Mouse (Mus musculus) kidney, embryonic 16.5 days (tissue): ENCODE measurements around the gene Fen1. TPM values are rescaled to one million over a fixed set of nuclear protein-coding genes. Genes with fewer than 3 reads are reported as not detected.

Source experiments
- ATAC-seq: fragments of 200-750 bp; cut with Nextera tagmentation; 2 replicates; pipeline ENCODE4 v1.8.0; 2017; ENCODE audit warnings: moderate TSS enrichment; ENCODE audit not compliant: low FRiP score, low TSS enrichment
- H3K27ac ChIP-seq: fragments of 300-500 bp; sonication (generic); 2 replicates; pipeline ENCODE4 v1.5.1; 2014; ENCODE audit warnings: low read length
- H3K27me3 ChIP-seq: fragments of 300-500 bp; sonication (generic); 2 replicates; pipeline ENCODE4 v1.6.1; 2014; ENCODE audit warnings: low read length, control low read depth, mixed read lengths; ENCODE audit not compliant: insufficient read depth
- H3K36me3 ChIP-seq: fragments of 300-500 bp; sonication (generic); 2 replicates; pipeline ENCODE4 v1.6.1; 2014; ENCODE audit warnings: low read length, control low read depth, mixed read lengths; ENCODE audit not compliant: insufficient read depth
- H3K4me1 ChIP-seq: fragments of 300-500 bp; sonication (generic); 2 replicates; pipeline ENCODE4 v1.6.1; 2014; ENCODE audit warnings: low read length, control low read depth, mixed read lengths; ENCODE audit not compliant: insufficient read depth
- H3K4me2 ChIP-seq: fragments of 300-500 bp; sonication (generic); replicated peaks from 2 replicates; pipeline ENCODE4 v1.6.1; 2014; ENCODE audit warnings: low read depth, low read length
- H3K4me3 ChIP-seq: fragments of 300-500 bp; sonication (generic); 2 replicates; pipeline ENCODE4 v1.5.1; 2014; ENCODE audit warnings: mild to moderate bottlenecking, low read length
- H3K9ac ChIP-seq: fragments of 300-500 bp; sonication (generic); replicated peaks from 2 replicates; pipeline ENCODE4 v1.6.1; 2014; ENCODE audit warnings: low read length
- H3K9me3 ChIP-seq: fragments of 300-500 bp; sonication (generic); 2 replicates; pipeline ENCODE4 v1.6.1; 2016; ENCODE audit warnings: low read length, control low read depth
- WGBS: fragments of 180-500 bp; shearing (Covaris S2); extraction: QIAGEN DNeasy Blood & Tissue Kit; methylation state at CpG from one replicate; pipeline ENCODE4 v1.1.7; 2014; 5-methylcytosine and 5-hydroxymethylcytosine counted together
- polyA plus RNA-seq: library from polyadenylated mRNA; unstranded; fragments of >200 nt; fragmentation: Nextera tagmentation; extraction: Ambion mirVana; gene quantifications from 2 replicates; pipeline ENCODE4 v1.2.1, GENCODE M21; 2015

Gene Fen1
- polyA plus RNA-seq, 1 experiment from 2014 or later: 103 TPM

- H3K9ac ChIP-seq: no peak overlapping the region
- H3K27me3 ChIP-seq: no peaks in the 10 kb centered on the region
- no peak overlapping the region for H3K4me2 ChIP-seq
- WGBS: 65% methylated on average over 6 of the region's 6 CpGs
- H3K4me3 ChIP-seq: no peak overlapping the region
- no peaks in the 10 kb centered on the region for H3K9me3 ChIP-seq
- peaks cover 17% of the 10 kb centered on the region for H3K4me1 ChIP-seq
- no peaks in the 10 kb centered on the region for H3K36me3 ChIP-seq
- ATAC-seq: no peak
- no peak overlapping the region for H3K27ac ChIP-seq
These were observed 15.6 kb upstream of the Fen1 start for GRCm38 (mm10) chr19:10219593-10219992.

- Histone ChIP-seq H3K4me2 (no peak overlapping the region), H3K4me3 (no peak overlapping the region), H3K4me1 (peaks cover 13% of the 10 kb centered on the region), H3K36me3 (no peaks in the 10 kb centered on the region), H3K9me3 (no peaks in the 10 kb centered on the region), H3K27ac (no peak overlapping the region), H3K27me3 (no peaks in the 10 kb centered on the region), H3K9ac (no peak overlapping the region)
- 42% methylated on average over 3 of the region's 3 CpGs for WGBS
- no peak for ATAC-seq
These were observed 15.1 kb upstream of the Fen1 start for GRCm38 (mm10) chr19:10219108-10219507.

- WGBS: 61% methylated on average over 8 of the region's 8 CpGs
- H3K9ac ChIP-seq: no peak overlapping the region
- no peaks in the 10 kb centered on the region for H3K4me1 ChIP-seq
- no peaks in the 10 kb centered on the region for H3K27me3 ChIP-seq
- peaks cover 9% of the 10 kb centered on the region for H3K36me3 ChIP-seq
- H3K9me3 ChIP-seq: no peaks in the 10 kb centered on the region
- H3K27ac ChIP-seq: no peak overlapping the region
- no peak overlapping the region for H3K4me3 ChIP-seq
- H3K4me2 ChIP-seq: no peak overlapping the region
- no peak for ATAC-seq
These were observed 12.1 kb upstream of the Fen1 start for GRCm38 (mm10) chr19:10216101-10216500.

- Histone ChIP-seq H3K27me3 (no peaks in the 10 kb centered on the region), H3K9ac (no peak overlapping the region), H3K9me3 (no peaks in the 10 kb centered on the region), H3K4me2 (no peak overlapping the region), H3K27ac (no peak overlapping the region), H3K4me1 (no peaks in the 10 kb centered on the region), H3K4me3 (no peak overlapping the region), H3K36me3 (peaks cover 26% of the 10 kb centered on the region)
- WGBS: 84% methylated on average over 10 of the region's 10 CpGs
- ATAC-seq: no peak
These were observed 10.0 kb upstream of the Fen1 start for GRCm38 (mm10) chr19:10213796-10214471.

GRCm38 (mm10) chr19:10210885-10211284 lies 6.9 kb upstream of the Fen1 start:
- Histone ChIP-seq H3K4me2 (no peak overlapping the region), H3K4me3 (no peak overlapping the region), H3K27me3 (no peaks in the 10 kb centered on the region), H3K9me3 (no peaks in the 10 kb centered on the region), H3K27ac (no peak overlapping the region), H3K9ac (no peak overlapping the region), H3K36me3 (peaks cover 56% of the 10 kb centered on the region), H3K4me1 (no peaks in the 10 kb centered on the region)
- 79% methylated on average over 4 of the region's 4 CpGs for WGBS
- ATAC-seq: no peak

GRCm38 (mm10) chr19:10208851-10209250 lies 4.9 kb upstream of the Fen1 start:
- Histone ChIP-seq H3K9ac (no peak overlapping the region), H3K9me3 (no peaks in the 10 kb centered on the region), H3K4me1 (peaks cover 7% of the 10 kb centered on the region), H3K4me2 (no peak overlapping the region), H3K4me3 (no peak overlapping the region), H3K36me3 (peaks cover 58% of the 10 kb centered on the region), H3K27ac (no peak overlapping the region), H3K27me3 (no peaks in the 10 kb centered on the region)
- no peak for ATAC-seq
- WGBS: 80% methylated on average over 3 of the region's 3 CpGs

- H3K36me3 ChIP-seq: peaks cover 53% of the 10 kb centered on the region
These were observed 1.1 kb upstream of the Fen1 start for GRCm38 (mm10) chr19:10205051-10205450.

GRCm38 (mm10) chr19:10204616-10205001 lies 640 bp upstream of the Fen1 start:
- Histone ChIP-seq H3K9me3 (no peaks in the 10 kb centered on the region), H3K4me3 (peak overlapping the region; percentile 96), H3K27me3 (no peaks in the 10 kb centered on the region), H3K4me2 (peak overlapping the region; percentile 58), H3K36me3 (peaks cover 53% of the 10 kb centered on the region), H3K9ac (peak overlapping the region; percentile 84), H3K27ac (peak overlapping the region; percentile 88), H3K4me1 (peaks cover 15% of the 10 kb centered on the region)
- no peak for ATAC-seq
- WGBS: 2% methylated on average over 5 of the region's 5 CpGs

More at GRCm38 (mm10) chr19:10205051-10205450, 1.1 kb upstream of the Fen1 start:
- Histone ChIP-seq H3K9me3 (no peaks in the 10 kb centered on the region), H3K4me3 (peak overlapping the region; percentile 96), H3K27me3 (no peaks in the 10 kb centered on the region), H3K4me1 (peaks cover 15% of the 10 kb centered on the region), H3K9ac (peak overlapping the region; percentile 84; the same call in 1 of the 2 replicates), H3K4me2 (peak overlapping the region; percentile 58), H3K27ac (peak overlapping the region; percentile 88; the same call in 1 of the 2 replicates)
- no peak for ATAC-seq
- WGBS: 67% methylated on average over 6 of the region's 6 CpGs

- ATAC-seq: peak; percentile 12
- Histone ChIP-seq H3K4me2 (peak overlapping the region; percentile 58), H3K36me3 (peaks cover 45% of the 10 kb centered on the region)
These were observed 672 bp downstream of the Fen1 start for GRCm38 (mm10) chr19:10203146-10203847.

GRCm38 (mm10) chr19:10198723-10199122 lies 5.2 kb downstream of the Fen1 start:
- no peak for ATAC-seq
- peaks cover 40% of the 10 kb centered on the region for H3K36me3 ChIP-seq
- H3K4me3 ChIP-seq: no peak overlapping the region
- H3K9ac ChIP-seq: no peak overlapping the region
- 28% methylated on average over 3 of the region's 3 CpGs for WGBS
- H3K27me3 ChIP-seq: no peaks in the 10 kb centered on the region
- no peak overlapping the region for H3K4me2 ChIP-seq
- peaks cover 8% of the 10 kb centered on the region for H3K4me1 ChIP-seq
- no peaks in the 10 kb centered on the region for H3K9me3 ChIP-seq
- H3K27ac ChIP-seq: no peak overlapping the region

More at GRCm38 (mm10) chr19:10203146-10203847, 672 bp downstream of the Fen1 start:
- Histone ChIP-seq H3K9me3 (no peaks in the 10 kb centered on the region), H3K9ac (peak overlapping the region; percentile 84), H3K27ac (peak overlapping the region; percentile 88), H3K4me3 (peak overlapping the region; percentile 96), H3K27me3 (no peaks in the 10 kb centered on the region), H3K4me1 (peaks cover 15% of the 10 kb centered on the region)
- 1% methylated on average over 23 of the region's 23 CpGs for WGBS
